Mouse (Mus musculus) heart, postnatal 0 days (tissue): ENCODE measurements around the gene Lmf1.

Source experiments
- CTCF ChIP-seq: IDR thresholded peaks from 2 replicates; pipeline ENCODE4 v1.5.1; 2016; ENCODE audit warnings: antibody characterized with exemption, control low read depth, low read depth
- EP300 ChIP-seq: IDR thresholded peaks from 2 replicates; pipeline ENCODE4 v1.6.1; 2016; ENCODE audit warnings: antibody characterized with exemption, low read depth

DNA sequence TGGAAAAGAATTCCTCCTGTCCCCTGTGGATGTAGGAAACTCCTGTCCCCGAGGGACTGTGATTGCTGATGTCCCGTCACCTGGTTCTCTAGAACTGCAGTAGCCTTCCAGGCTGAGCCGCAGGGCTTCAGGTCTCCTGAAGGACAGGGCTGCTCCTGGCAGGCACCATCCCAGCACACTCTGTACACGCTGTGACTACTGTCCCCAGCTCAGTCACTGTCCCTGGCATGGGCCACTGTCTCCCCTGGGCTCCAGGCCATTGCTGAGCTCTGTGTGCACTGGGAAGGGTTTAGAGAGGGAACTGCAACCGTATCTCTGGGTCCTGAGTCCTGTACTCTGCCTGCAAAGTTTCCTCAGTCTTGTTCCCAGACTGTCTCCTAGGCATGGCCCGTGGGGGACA is 13.5 kb downstream of the Lmf1 start:
- TF ChIP-seq EP300 (no peak), CTCF (no peak)
